Mouse (Mus musculus) bone marrow, adult 2 months (tissue): ENCODE measurements at regions not wholly inside any gene's neighbourhood (a gene's known extent, or its start where the extent isn't known, plus 50 kb on each side); places are given as distances from the start of the nearest gene placed in this dataset.

Source experiments
- CTCF ChIP-seq: fragments of 200-500 bp; IDR thresholded peaks from 2 replicates; pipeline ENCODE4 v1.5.1; 2011; ENCODE audit warnings: low read length, control low read depth; ENCODE audit not compliant: control insufficient read depth, insufficient read depth
- POLR2A ChIP-seq: fragments of 200-500 bp; IDR thresholded peaks from 2 replicates; pipeline ENCODE4 v1.6.1; 2011; ENCODE audit warnings: low read depth, mild to moderate bottlenecking, control low read depth, low read length, borderline replicate concordance; ENCODE audit not compliant: control insufficient read depth

- TF ChIP-seq CTCF (no peak), POLR2A (no peak)
Observed at GRCm38 (mm10) chr2:72701081-72701480, 225.1 kb downstream of the Cdca7 start.
